Mouse (Mus musculus) frontal cortex, postnatal 10 days (tissue): Measurements from ENCODE around the gene Nploc4.
A peak's percentile ranks its signal among the peaks of the same experiment; 100 is the strongest.
"Not testable (repeated sequence)": the region's sequence is repeated elsewhere in the genome, so short reads cannot be mapped to it uniquely, and the experiment has no call there.

ENCODE experiments used
- DNase-seq, 2 experiments: peaks; one replicate each; pipeline ENCODE4 v3.0.0; 2022; ENCODE audit warnings: low spot score in 2 of 2, mixed read lengths in 1 of 2

Gene Nploc4

DNA sequence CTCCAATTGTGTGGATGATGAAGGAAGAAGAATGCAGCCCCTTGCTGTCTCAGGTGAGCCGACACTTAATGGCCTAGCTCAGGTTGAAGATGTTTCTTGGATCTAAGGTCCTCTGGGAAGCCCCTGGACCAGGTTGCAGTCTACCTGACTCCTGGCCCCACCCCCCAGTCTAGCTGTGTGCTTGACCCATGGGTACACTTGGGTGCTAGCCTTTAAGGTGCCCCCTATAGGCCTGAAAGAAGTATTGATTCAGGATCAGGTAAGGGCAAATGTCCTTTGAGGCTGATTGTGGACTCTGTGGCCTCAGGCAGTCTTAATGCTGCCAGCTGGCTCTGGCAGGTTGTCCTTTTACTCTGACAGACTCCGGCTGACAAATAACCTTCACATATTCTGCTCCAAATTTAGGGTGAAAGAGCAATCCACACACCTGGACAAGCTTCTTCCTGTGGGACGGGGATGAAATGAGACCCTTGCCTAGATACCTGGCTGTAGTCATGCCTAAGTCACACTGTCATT, 5.3 kb upstream of the Nploc4 start:
- DNase-seq = no peak

DNA sequence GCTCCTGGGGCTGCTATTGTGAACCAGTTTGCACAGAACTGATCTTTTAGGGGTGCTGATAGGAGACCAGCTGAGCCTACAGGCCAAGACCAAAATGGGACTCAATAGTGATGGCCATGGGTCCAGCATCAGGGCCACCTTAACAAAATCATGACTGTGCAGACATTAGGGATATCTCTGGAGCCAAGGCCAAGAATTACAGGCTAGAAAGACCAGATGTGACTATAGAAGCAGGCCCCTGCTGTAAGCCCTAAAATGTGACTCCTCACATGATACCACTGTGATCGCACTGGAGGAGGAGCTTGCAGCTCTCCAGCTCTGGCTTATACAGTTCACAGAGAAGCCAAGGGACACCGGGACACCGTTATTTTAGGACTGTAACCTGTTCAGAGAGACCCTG, 4.8 kb upstream of the Nploc4 start, which contains the start of gene Tspan10:
Gene Tspan10 (plus strand): TSS at position 301 of the 400 bp plus-strand sequence.
- DNase-seq = no peak

DNA sequence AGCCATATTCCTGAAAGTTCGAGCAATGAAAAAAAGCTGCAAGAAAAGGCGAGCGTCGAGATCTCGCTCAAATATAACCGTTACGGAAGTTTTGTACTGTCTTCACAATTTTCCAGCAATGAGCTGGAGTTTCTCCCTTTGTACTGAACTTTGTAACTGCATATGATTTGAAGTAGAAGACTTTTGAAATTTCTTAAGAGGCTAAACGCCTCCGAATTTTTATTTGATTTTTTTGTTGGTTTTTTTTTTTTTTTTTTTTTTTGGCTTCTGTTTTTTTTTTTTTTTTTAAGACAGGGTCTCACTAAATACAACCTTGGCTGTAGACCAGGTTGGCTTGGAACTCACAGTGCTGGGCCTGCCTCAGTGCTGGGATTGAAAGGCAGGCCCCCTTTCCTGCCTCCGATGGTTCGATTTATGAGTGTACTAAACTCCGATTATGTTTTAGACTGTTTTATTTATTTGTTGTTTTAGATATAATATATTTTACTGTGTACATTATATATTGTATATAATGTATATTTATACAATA, 413 bp upstream of the Nploc4 start:
- no peak for DNase-seq

DNA sequence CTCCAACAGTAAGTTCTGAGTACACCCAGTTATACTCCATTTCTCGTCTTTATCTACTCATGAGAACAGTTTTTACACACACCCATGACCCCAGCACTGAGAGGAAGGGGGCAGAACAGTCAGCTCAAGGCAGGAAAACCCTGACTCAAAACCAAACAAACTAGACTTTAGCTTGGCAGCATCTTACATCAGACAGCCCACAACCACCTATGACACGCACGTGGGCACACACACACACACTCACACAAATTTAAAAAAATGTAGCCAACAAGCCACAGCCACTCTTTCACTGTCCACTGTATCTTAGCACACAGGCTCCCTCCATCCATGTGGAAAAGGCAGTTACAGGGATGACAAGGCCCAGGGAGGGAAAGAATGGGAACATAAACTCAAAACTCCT, 10.8 kb downstream of the Nploc4 start:
- no peak for DNase-seq

DNA sequence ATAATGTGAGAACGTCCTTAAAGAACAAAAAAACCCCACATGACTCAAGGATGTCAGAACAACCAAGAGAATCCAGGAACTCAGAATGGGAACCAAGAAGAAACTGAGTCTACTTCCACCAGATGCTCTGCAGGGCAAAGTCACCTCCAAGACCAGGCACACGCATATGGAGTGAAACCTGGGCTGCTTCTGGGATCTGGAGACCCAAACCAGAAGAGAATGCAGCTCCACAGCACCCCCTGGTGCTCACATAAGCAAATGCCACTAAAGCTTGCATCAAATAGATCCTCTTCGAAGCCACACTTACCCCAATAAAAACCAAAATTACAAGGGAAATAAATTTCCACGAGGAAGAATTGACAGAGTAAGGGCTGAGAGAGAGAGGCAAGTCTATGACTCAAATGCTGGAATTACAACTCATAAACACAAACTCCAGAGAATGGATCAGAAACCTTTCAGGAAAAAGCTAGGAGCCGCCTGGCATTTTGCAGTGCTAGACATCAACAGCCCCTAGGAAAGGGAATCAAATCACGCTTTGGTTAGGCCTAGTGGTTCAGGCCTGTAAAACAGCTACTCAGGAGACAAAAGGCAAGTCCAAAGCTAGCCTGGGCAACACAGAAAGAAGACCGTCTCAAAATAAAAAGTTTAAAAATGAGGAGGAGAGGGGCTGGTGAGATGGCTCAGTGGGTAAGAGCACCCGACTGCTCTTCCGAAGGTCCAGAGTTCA, 13.8 kb downstream of the Nploc4 start:
- DNase-seq = peak in 1 of 2 experiments; percentile 39

DNA sequence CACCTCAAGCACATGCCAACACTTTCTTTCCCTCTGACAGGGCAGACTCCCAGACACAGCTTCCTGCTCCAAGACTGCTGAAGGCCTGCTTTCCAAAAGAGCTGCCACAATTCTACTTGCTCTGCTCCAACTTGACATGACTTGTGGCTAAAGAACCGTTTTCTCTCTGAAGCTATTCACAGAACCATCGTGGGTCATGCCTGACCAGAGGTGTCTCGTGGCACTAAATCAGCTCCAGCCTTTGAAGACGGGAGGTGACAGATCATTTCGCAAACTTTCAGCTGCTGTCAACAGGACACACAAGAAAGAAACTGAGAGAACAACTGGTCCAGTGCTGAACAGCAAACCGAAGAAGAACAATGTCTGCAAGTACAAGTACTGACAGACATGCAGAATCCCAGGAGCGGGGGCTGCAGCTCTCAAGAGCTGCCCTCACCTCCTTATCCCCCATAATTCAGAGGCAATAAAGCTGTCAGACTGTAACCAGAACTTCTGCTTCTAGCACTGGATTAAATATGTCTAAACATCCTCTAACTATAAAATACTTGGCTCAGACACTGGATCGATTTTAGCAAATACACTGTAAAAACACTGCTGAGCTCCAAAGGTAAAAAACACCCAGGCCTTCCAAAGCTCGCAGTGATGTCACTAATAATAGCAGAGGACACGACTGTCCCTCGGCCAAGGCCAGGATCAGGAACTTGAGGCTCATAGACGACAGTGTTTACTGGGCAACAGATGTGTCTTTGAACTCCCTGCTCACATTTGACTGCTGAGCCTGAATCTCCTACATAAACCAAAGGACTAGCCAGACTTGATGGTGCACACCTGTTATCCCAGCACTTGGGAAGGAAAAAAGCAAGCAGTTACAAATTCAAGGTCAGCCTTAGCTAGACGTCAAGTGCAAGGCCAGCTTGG, 14.6 kb downstream of the Nploc4 start:
- DNase-seq = no peak

DNA sequence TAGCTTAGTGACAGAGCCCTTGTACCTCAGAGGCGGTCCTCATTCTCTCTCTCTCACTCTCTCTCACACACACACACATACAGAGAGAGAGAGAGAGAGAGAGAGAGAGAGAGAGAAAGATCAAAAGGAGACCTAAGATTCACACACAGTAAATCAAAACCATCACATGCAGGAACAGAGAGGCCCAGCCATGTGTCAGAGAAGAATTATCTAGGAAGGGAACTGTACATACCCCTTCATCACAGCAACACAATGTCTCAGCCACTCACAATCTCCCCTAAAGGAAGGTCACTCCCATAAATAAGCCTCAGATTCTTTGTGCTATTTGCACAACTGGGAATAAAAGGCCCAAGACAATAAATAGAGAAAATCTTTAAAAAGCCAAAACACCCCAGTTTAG, 18.9 kb downstream of the Nploc4 start:
- DNase-seq = no peak

DNA sequence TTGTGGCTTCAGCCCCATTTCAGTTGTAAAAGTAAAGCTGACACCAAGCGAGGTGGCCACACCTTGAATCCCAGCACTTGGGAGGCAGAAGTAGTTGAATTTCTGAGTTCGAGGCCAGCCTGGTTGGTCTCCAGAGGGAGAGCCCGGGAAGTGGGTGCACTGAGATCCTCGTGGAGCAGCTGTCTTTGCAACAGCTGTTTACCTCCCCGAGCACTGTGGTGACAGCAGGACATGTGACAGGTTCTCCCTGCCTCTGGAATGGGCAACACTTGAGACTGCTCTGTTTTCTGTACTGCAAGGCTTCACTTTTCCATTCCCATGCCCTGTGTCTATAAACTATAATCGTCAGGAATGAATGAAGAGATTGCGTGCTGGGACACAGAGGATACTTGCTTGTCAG, 19.7 kb downstream of the Nploc4 start:
- DNase-seq = no peak

DNA sequence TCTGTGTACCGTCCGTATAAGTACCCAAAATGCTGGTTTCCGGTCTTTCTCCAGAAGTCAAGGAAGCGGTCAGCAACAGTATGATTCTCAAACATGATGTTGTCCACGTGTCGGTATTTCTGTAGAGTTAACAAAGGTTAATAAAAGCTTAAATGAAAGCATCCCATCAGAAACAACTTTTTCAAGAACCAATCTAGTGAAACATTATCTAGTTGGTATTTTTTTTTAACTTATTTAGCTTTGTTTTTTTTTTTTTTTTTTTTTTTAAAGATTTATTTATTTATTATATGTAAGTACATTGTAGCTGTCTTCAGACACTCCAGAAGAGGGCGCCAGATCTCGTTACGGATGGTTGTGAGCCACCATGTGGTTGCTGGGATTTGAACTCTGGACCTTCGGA, 23.9 kb downstream of the Nploc4 start:
- DNase-seq = not testable (repeated sequence)

DNA sequence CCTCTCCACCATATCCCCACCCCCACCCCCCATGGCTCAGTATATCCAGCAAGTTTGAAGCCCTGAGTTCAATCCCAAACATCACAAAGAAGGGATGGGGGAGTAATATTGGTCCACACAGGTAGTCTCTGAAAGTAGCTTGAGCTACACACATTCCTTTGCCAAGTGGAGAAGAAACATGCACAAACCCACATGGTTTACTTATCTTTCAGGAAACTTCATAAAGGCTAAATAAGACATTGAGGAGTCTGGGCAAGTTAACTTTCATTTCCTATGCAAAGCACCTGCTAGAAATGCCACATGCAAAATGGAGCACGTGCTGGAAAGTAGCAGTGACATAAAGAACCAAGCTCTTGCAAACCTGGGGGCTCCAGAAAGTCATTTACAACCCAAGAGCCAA, 31.1 kb downstream of the Nploc4 start:
- DNase-seq = no peak

DNA sequence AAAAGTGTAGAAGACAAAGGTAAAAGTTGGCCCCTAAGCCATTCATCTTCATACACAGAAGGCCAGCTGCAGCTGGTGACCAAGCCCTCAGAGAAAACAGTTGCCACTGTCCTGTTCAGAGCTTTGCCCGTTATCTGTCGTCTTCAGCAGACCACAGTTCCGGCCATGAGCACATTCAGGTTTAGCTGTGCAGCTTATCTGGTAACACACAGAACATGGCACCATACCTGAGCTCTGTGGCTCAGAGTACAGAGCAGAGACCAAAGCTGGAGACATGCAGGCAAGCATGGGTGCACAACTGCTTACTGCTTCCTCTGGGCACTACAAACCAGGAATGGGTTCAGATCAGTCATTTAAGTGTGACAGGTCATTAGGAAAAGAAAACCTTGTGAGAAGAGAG, 31.6 kb downstream of the Nploc4 start:
- DNase-seq = no peak

DNA sequence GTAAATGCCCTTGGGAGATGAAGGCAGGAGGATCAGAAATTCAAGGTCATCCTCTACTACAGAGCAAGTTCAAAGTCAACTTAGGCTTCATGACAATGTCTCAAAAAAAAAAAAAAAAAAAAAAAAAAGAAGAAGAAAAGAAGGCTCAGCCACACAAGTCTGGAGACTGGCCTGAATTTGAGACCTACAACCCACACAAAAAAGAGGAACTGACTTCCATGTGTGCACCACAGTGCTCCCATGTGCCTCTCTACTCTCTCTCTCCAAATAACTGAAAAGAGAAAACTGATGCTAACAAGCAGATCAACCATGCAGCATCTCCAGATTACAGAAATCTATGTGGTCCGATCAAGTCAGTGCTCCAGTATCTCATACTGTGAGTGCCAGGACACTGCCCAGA, 32.7 kb downstream of the Nploc4 start:
- no peak for DNase-seq

DNA sequence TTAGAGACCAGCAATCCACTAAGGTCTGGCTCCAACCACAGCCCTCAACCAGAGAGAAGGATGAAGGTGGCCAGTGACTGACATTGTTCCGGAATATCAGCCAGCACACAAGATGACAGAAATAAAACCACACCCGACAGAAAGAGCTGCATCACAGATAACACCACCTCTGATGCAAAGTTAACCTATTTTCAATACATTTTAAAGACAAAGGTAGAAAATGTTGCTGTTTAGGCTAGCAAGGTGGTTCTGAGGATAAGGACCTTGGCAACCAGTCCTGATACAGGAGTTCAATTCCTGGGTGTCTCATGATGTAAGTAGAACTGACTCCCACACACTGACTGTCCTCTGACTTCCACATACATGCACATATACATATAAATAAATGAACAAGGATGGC, 38.2 kb downstream of the Nploc4 start:
- DNase-seq = no peak

DNA sequence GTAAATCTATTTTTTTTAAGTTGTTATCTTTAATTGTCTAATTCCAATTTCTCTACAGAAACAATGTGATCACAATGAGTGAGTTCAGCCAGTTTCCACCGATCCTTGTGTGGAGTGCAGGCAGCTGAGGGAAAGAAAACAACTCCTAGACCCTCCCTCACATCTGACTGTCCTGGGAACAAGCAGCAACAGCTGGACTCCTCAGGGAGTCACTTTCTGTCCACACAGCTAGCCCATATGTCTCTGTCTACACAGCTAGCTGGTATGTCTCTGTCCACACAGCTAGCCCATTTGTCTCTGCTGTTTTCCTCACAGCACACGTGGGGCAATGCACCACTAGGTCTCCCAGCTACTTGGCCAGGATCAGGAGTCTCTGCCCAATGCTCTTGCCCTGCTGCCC, 39.9 kb downstream of the Nploc4 start:
- DNase-seq = no peak

DNA sequence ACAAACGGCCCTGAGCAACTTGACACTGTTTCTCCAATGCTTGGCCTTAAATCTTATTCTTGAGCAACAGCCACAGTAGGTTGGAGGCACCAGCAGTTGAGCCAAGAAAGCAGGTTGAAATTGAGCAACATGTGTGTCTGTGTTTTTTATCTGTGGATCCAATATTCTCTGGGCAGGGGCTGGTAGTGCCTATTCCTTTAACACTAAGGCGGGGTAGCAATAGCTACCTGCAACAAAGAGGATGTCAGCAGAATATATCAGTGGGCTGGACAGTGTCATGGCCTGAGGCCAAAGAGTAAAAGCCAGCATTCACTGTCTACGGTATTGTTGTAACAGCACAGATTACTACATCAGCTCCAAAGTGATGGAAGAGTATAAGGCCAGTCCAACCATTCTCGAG, 41.8 kb downstream of the Nploc4 start:
- no peak for DNase-seq

DNA sequence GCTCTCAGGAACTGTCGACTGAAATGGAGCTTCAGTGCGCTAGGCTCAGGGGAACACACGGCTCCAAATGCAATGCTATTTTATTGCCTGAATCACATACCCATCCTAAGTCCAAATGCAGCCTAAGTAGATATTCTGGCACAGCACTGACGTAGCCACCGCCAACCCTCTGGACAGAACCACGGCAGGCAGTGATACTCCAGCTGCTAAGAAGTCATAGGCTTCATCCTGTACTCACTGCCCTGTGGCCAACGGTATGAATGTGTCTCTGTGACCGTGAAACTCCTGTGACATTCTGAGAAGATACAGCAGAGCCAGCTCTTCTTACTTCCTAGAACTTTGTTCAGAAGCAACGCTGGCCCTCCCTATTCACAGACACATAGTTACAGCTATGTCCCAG, 48.9 kb downstream of the Nploc4 start:
- DNase-seq = no peak

DNA sequence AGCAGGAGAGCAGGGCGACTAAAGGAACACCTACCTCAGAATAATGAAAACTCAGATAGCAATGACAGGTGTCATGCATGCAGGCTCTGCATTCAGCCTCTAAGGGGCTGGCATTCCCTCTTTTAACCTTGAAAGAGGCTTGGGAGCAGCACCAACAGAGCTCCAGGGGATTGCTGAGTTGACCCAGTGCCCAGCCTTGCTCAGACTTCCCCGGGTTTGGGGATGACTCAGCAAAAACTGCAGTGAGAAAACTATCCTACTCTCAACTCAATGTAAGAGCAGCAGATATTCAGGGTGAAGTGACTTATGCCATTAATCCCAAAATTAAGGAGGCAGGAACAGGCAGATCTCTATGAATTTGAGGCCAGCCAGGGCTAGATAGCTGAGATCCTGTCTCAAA, 50.4 kb downstream of the Nploc4 start:
- no peak for DNase-seq

DNA sequence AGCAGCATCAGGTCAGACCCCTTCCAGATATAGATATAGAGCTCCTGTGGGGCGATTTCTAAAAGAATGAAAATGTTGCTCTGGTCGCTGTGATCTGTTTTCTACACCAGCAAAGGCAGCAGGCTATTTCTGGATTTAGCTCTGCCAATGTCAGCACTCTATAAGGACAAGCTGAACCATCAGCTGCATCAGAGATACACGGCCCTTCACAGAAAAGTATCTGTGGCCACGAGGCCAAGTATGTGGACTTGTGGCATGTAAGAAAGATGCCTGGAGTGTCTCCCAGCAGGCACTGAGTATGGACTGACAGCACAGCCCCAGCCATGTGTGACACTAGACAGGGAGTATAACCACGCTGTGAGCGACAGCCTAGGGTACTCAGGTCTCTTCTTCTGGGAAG, 50.9 kb downstream of the Nploc4 start:
- DNase-seq = no peak

DNA sequence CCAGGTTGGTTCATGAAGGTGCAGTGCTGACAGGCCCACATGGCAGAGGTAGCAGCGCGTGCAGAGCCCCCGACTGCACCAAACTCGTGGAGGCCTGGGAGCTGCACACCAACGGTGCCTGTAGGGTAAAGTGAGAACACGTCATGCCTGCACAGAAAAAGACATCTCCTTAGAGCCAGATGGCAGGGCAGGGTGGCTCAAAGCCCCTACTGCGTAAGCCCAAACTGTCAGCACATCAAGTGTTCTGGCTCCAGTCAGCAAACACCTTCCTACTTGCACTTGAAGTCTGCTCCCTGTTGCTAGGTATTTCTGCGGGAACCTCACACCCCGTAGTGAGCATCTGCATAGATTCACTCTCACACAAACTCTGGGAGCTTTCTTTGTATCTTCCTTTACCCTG, 55.0 kb downstream of the Nploc4 start:
- DNase-seq = no peak

DNA sequence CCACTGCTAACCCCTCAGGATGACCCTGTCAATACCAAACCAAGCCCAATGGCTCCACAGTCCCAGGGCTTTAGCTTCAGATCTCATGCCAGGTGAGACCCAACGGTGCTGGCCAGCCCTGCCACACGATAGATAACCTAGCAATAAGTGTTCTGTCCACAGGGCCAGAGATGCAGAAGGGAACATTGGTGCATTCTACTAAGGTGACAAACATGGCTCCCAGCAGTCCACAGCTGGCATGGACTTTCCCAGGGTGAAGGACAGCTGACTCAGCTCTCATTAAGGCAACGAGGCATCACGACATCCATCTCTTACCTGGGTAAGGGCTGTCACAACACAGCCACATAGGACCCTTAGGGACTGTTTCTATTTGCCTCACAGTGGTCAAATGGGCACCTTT, 56.4 kb downstream of the Nploc4 start:
- no peak for DNase-seq

DNA sequence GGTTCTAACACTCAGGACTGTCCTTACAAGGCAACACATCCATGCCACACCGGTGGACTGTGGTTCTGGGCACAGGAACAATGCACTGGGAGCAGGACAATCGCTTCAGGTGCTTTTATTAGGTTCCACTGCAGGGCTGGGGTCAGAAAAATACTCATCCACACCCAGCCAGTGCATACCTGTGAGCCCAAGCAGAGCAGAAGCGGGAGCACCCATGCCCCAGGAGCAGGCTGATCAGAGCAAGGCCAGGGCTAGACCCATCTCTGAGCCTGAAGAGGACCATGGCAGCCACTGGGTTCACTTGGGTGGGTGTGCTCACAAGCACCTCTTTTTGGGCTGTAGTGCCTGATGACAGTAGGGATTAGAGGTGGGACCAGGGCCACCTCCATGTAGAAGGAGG, 57.2 kb downstream of the Nploc4 start:
- DNase-seq = no peak
